Mouse (Mus musculus) T-helper 2 cell (primary cell): ENCODE results near the gene Ccdc96.

Experiments used
- in situ Hi-C: fragments of 300-600 bp; cut with MboI, MseI; formaldehyde crosslinking; loops from one replicate; pipeline ENCODE4 v1.15.1; 2025; ENCODE audit warnings: high pct_unique_total_duplicates

The Ccdc96 gene

GRCm38 (mm10) chr5:36484171-36484990, at the start of gene Ccdc96, which contains the start of gene Tada2b:
TSS of gene Ccdc96 (plus strand) at chr5:36484588.
TSS of gene Tada2b (minus strand) at chr5:36484285.
- in situ Hi-C loops = no loop called here

GRCm38 (mm10) chr5:36436858-36437257, 47.5 kb upstream of the Ccdc96 start:
- in situ Hi-C loops = no loop called here

- in situ Hi-C loops = no loop called here
Observed at GRCm38 (mm10) chr5:36440741-36441140, 43.6 kb upstream of the Ccdc96 start.

GRCm38 (mm10) chr5:36444611-36445010, 39.8 kb upstream of the Ccdc96 start:
- in situ Hi-C loops = no loop called here

- in situ Hi-C loops = no loop called here
Observed at GRCm38 (mm10) chr5:36445028-36445427, 39.4 kb upstream of the Ccdc96 start.

GRCm38 (mm10) chr5:36446166-36446890, 38.1 kb upstream of the Ccdc96 start:
- in situ Hi-C loops = no loop called here

GRCm38 (mm10) chr5:36447872-36448271, 36.5 kb upstream of the Ccdc96 start:
- in situ Hi-C loops = no loop called here

- in situ Hi-C loops = no loop called here
Observed at GRCm38 (mm10) chr5:36449710-36450358, 34.6 kb upstream of the Ccdc96 start.

GRCm38 (mm10) chr5:36451119-36451518, 33.3 kb upstream of the Ccdc96 start:
- in situ Hi-C loops = no loop called here

- in situ Hi-C loops = no loop called here
Observed at GRCm38 (mm10) chr5:36451872-36452389, 32.5 kb upstream of the Ccdc96 start.

GRCm38 (mm10) chr5:36452821-36453220, 31.6 kb upstream of the Ccdc96 start:
- in situ Hi-C loops = no loop called here

- in situ Hi-C loops = no loop called here
Observed at GRCm38 (mm10) chr5:36457706-36458105, 26.7 kb upstream of the Ccdc96 start.

- in situ Hi-C loops = no loop called here
Observed at GRCm38 (mm10) chr5:36458926-36459325, 25.5 kb upstream of the Ccdc96 start.

GRCm38 (mm10) chr5:36460712-36461111, 23.7 kb upstream of the Ccdc96 start:
- in situ Hi-C loops = loop anchor here (5.0 kb wide), 2 partner anchors 122 to 282 kb away; no protein-coding TSS in a partner anchor

- in situ Hi-C loops = loop anchor here (5.0 kb wide), 2 partner anchors 121 to 281 kb away; no protein-coding TSS in a partner anchor
Observed at GRCm38 (mm10) chr5:36461231-36461630, 23.2 kb upstream of the Ccdc96 start.

- in situ Hi-C loops = loop anchor here (5.0 kb wide), 2 partner anchors 119 to 279 kb away; no protein-coding TSS in a partner anchor
Observed at GRCm38 (mm10) chr5:36462810-36463209, 21.6 kb upstream of the Ccdc96 start.

- in situ Hi-C loops = loop anchor here (5.0 kb wide), 2 partner anchors 119 to 279 kb away; no protein-coding TSS in a partner anchor
Observed at GRCm38 (mm10) chr5:36463391-36463790, 21.0 kb upstream of the Ccdc96 start.

GRCm38 (mm10) chr5:36464709-36465661, 19.4 kb upstream of the Ccdc96 start, which contains the start of gene Grpel1:
TSS of gene Grpel1 (plus strand) at chr5:36464998.
- in situ Hi-C loops = loop anchor here (5.0 kb wide), 2 partner anchors 117 to 277 kb away; no protein-coding TSS in a partner anchor

GRCm38 (mm10) chr5:36465889-36466288, 18.5 kb upstream of the Ccdc96 start:
- in situ Hi-C loops = no loop called here

- in situ Hi-C loops = no loop called here
Observed at GRCm38 (mm10) chr5:36471206-36471605, 13.2 kb upstream of the Ccdc96 start.
